Mouse (Mus musculus) lung, postnatal 0 days (tissue): ENCODE results near the gene Kcnb1. TPM values are rescaled to one million over a fixed set of nuclear protein-coding genes. Genes with fewer than 3 reads are reported as not detected.
A peak's percentile ranks its signal among the peaks of the same experiment; 100 is the strongest.

Experiments used
- ATAC-seq: fragments of 200-750 bp; cut with Nextera tagmentation; 2 replicates; pipeline ENCODE4 v1.8.0; 2017; ENCODE audit warnings: moderate library complexity
- DNase-seq: peaks from one replicate; pipeline ENCODE4 v3.0.0-alpha.2; 2016; ENCODE audit warnings: low spot score
- H3K27ac ChIP-seq: fragments of 300-500 bp; sonication (generic); 2 replicates; pipeline ENCODE4 v1.5.1; 2014; ENCODE audit warnings: antibody characterized with exemption, mild to moderate bottlenecking, low read length, mixed read lengths
- H3K27me3 ChIP-seq: fragments of 300-500 bp; sonication (generic); replicated peaks from 2 replicates; pipeline ENCODE4 v1.6.1; 2014; ENCODE audit warnings: low read length, mixed read lengths; ENCODE audit not compliant: insufficient read depth
- H3K36me3 ChIP-seq: fragments of 300-500 bp; sonication (generic); 2 replicates; pipeline ENCODE4 v1.6.1; 2014; ENCODE audit warnings: low read length, mixed read lengths; ENCODE audit not compliant: insufficient read depth
- H3K4me1 ChIP-seq: fragments of 300-500 bp; sonication (generic); 2 replicates; pipeline ENCODE4 v1.6.1; 2014; ENCODE audit warnings: antibody characterized with exemption, low read depth, low read length, mixed read lengths; ENCODE audit not compliant: insufficient read depth
- H3K4me2 ChIP-seq: fragments of 300-500 bp; sonication (generic); replicated peaks from 2 replicates; pipeline ENCODE4 v1.6.1; 2014; ENCODE audit warnings: low read depth, mild to moderate bottlenecking, low read length, moderate library complexity, mixed read lengths
- H3K4me3 ChIP-seq: fragments of 300-500 bp; sonication (generic); 2 replicates; pipeline ENCODE4 v1.5.1; 2014; ENCODE audit warnings: low read depth, low read length
- H3K9ac ChIP-seq: fragments of 300-500 bp; sonication (generic); replicated peaks from 2 replicates; pipeline ENCODE4 v1.6.1; 2014; ENCODE audit warnings: low read depth, mild to moderate bottlenecking
- H3K9me3 ChIP-seq: fragments of 300-500 bp; sonication (generic); 2 replicates; pipeline ENCODE4 v1.6.1; 2016; ENCODE audit warnings: low read length, mixed read lengths
- CTCF ChIP-seq: IDR thresholded peaks from 2 replicates; pipeline ENCODE4 v1.5.1; 2016; ENCODE audit warnings: antibody characterized with exemption, mild to moderate bottlenecking
- EP300 ChIP-seq: IDR thresholded peaks from 2 replicates; pipeline ENCODE4 v1.6.1; 2016; ENCODE audit warnings: antibody characterized with exemption, mild to moderate bottlenecking, control low read depth
- WGBS: fragments of 180-500 bp; shearing (Covaris S2); extraction: QIAGEN DNeasy Blood & Tissue Kit; methylation state at CpG from one replicate; pipeline ENCODE4 v1.1.7; 2014; 5-methylcytosine and 5-hydroxymethylcytosine counted together
- polyA plus RNA-seq: library from polyadenylated mRNA; unstranded; fragments of >200 nt; fragmentation: Nextera tagmentation; extraction: Ambion mirVana; gene quantifications from 2 replicates; pipeline ENCODE4 v1.2.1, GENCODE M21; 2015

The Kcnb1 gene
- polyA plus RNA-seq, 1 experiment from 2014 or later, result 1.1 TPM

DNA sequence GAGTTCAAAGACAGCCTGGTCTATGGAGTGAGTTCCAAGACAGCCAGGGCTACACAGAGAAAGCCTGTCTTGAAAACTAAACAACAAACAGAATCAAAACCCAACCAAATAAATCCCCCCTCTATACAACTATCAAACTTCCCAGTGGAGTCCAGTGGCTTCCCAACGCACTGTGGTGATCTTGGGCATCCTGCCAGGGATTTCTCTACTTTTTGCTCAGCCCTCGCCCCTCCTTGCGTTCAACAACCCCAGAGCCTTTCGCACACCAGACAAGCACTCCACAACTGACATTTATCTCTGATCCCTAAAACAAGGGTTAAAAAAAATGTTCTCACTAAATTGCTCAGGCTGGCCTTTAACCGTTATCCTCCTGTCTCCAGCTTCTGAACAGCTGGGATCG is 67.2 kb downstream of the Kcnb1 start:
- Histone ChIP-seq H3K4me3 (no peak overlapping the region), H3K9ac (no peak overlapping the region), H3K36me3 (no peaks in the 10 kb centered on the region), H3K4me1 (0 out of 2 replicates have a peak, but pooled peaks cover 6% of the 10 kb centered on the region), H3K27me3 (no peaks in the 10 kb centered on the region), H3K9me3 (no peaks in the 10 kb centered on the region), H3K27ac (no peak overlapping the region), H3K4me2 (no peak overlapping the region)
- TF ChIP-seq EP300 (no peak), CTCF (no peak)
- DNase-seq (no peak), ATAC-seq (no peak)
- WGBS, result 45% methylated on average over 6 of the region's 6 CpGs

DNA sequence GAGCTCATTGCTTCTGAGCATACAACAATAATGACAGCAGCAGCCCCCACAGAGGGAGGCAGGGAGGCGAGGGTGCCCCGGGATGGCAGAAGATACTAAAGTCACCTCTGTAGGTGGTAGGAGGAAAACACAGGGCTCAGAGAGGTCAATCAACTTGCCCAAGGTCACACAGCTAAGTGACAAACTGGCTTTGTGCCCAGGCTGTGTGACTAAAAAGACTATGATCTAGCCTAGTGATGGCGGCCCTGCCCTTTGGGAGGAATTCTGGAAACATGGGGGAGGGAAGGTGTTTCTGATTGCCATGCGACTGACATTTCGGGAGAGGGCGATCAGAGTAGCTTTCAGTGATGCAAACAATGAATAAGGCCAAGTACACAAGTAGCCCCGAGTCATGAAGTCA is 68.0 kb downstream of the Kcnb1 start:
- no peak overlapping the region for H3K9ac ChIP-seq
- no peak for TF ChIP-seq CTCF
- no peak for TF ChIP-seq EP300
- H3K27ac ChIP-seq, result no peak overlapping the region
- 68% methylated on average over 7 of the region's 7 CpGs for WGBS
- no peak overlapping the region for H3K4me2 ChIP-seq
- no peaks in the 10 kb centered on the region for H3K27me3 ChIP-seq
- H3K36me3 ChIP-seq, result no peaks in the 10 kb centered on the region
- no peak overlapping the region for H3K4me3 ChIP-seq
- H3K9me3 ChIP-seq, result no peaks in the 10 kb centered on the region
- DNase-seq (no peak), ATAC-seq (no peak)
- 0 out of 2 replicates have a peak, but pooled peaks cover 6% of the 10 kb centered on the region for H3K4me1 ChIP-seq

- Histone ChIP-seq H3K9me3 (no peaks in the 10 kb centered on the region), H3K4me2 (no peak overlapping the region), H3K36me3 (no peaks in the 10 kb centered on the region), H3K4me3 (no peak overlapping the region), H3K27ac (peak overlapping the region; percentile 23), H3K9ac (no peak overlapping the region), H3K27me3 (no peaks in the 10 kb centered on the region), H3K4me1 (0 out of 2 replicates have a peak, but pooled peaks cover 6% of the 10 kb centered on the region)
- ATAC-seq (peak; percentile 81), DNase-seq (peak; percentile 71)
- WGBS, result 61% methylated on average over 6 of the region's 6 CpGs
- peak; percentile 29; the same call in 1 of the 2 replicates for TF ChIP-seq CTCF
- peak; percentile 84; the same call in 1 of the 2 replicates for TF ChIP-seq EP300
Observed at GRCm38 (mm10) chr2:167121228-167121627, 68.7 kb downstream of the Kcnb1 start.

GRCm38 (mm10) chr2:167120186-167120830 is 69.6 kb downstream of the Kcnb1 start:
- no peak overlapping the region for H3K9ac ChIP-seq
- H3K4me1 ChIP-seq, result 0 out of 2 replicates have a peak, but pooled peaks cover 6% of the 10 kb centered on the region
- TF ChIP-seq CTCF, result no peak
- no peak for TF ChIP-seq EP300
- no peak overlapping the region for H3K4me3 ChIP-seq
- no peaks in the 10 kb centered on the region for H3K27me3 ChIP-seq
- H3K27ac ChIP-seq, result peak overlapping the region; percentile 23; the same call in 1 of the 2 replicates
- 73% methylated on average over 12 of the region's 12 CpGs for WGBS
- no peaks in the 10 kb centered on the region for H3K36me3 ChIP-seq
- no peak for ATAC-seq
- H3K9me3 ChIP-seq, result no peaks in the 10 kb centered on the region
- no peak overlapping the region for H3K4me2 ChIP-seq
- DNase-seq, result no peak

DNA sequence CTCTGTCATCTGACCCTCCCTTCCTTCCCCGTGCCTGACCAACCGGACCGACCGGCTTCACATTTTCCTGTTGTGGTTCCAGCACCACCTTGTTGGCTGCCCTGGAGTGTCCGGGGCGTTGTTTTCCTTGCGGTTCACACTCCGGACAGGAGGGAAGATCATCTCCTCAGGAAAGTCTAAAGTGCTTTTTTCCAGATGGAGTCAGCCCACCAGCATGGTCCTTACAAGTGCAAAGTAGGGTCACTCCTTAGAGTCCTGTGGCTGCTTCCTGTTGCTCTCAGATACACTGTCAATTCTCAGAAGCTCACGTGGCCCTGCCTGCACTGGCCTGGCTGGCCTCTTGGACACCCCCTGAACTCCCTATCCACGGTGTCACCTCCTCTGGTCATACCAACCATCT is 71.9 kb downstream of the Kcnb1 start:
- 0 out of 2 replicates have a peak, but pooled peaks cover 6% of the 10 kb centered on the region for H3K4me1 ChIP-seq
- no peaks in the 10 kb centered on the region for H3K36me3 ChIP-seq
- ATAC-seq, result peak; percentile 67
- peak; percentile 55 for DNase-seq
- H3K4me3 ChIP-seq, result no peak overlapping the region
- no peak overlapping the region for H3K27ac ChIP-seq
- no peaks in the 10 kb centered on the region for H3K27me3 ChIP-seq
- TF ChIP-seq EP300, result peak; percentile 71
- no peak for TF ChIP-seq CTCF
- no peak overlapping the region for H3K4me2 ChIP-seq
- WGBS, result 24% methylated on average over 10 of the region's 10 CpGs
- H3K9me3 ChIP-seq, result no peaks in the 10 kb centered on the region
- H3K9ac ChIP-seq, result no peak overlapping the region

DNA sequence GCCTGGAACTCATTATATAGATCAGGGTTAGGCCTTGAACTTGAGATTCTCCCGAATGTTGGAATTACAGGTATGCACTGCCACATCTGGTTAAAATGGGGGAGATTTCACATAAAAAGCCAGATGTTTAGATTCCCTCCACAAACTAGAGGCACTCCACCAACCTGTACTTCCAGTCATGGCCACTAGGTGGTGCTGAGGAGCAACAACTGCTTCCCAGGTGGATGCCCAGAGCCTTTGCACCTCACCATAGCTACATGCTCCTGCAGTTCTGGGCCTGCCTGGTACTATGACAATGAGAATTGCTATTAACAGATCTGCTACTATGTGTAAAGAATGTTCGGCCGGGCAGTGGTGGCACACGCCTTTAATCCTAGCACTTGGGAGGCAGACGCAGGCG is 77.2 kb downstream of the Kcnb1 start:
- H3K4me1 ChIP-seq, result no peaks in the 10 kb centered on the region
- TF ChIP-seq EP300, result no peak
- peak; percentile 98 for TF ChIP-seq CTCF
- WGBS, result 42% methylated on average over 6 of the region's 6 CpGs
- ATAC-seq (peak; percentile 47), DNase-seq (peak; percentile 75)
- no peak overlapping the region for H3K9ac ChIP-seq
- no peaks in the 10 kb centered on the region for H3K27me3 ChIP-seq
- H3K4me2 ChIP-seq, result no peak overlapping the region
- no peaks in the 10 kb centered on the region for H3K36me3 ChIP-seq
- no peak overlapping the region for H3K4me3 ChIP-seq
- no peaks in the 10 kb centered on the region for H3K9me3 ChIP-seq
- H3K27ac ChIP-seq, result no peak overlapping the region
